Mouse (Mus musculus) MEL (cell line): ENCODE results near the gene Rin2. TPM values are rescaled to one million over a fixed set of nuclear protein-coding genes. Genes with fewer than 3 reads are reported as not detected.

Source experiments
- DNase-seq: peaks from one replicate; pipeline ENCODE4 v3.0.0; 2011; ENCODE audit warnings: low read depth, low spot score
- H3K27ac ChIP-seq: 2 replicates; pipeline ENCODE4 v1.5.1; 2012; ENCODE audit warnings: low read depth, mild to moderate bottlenecking, control low read depth, low read length, moderate library complexity; ENCODE audit not compliant: control insufficient read depth
- H3K27me3 ChIP-seq, 2 experiments: fragments of 150-350 bp in 1 of 2; sonication (generic) in 1 of 2; 2 replicates each; pipeline ENCODE4 v1.6.1; 2012; ENCODE audit warnings: low read length in 2 of 2, mild to moderate bottlenecking in 2 of 2, improper control_type of control experiment in 1 of 2, moderate library complexity in 1 of 2; ENCODE audit not compliant: insufficient read depth in 2 of 2, control insufficient read depth in 1 of 2
- H3K36me3 ChIP-seq, 2 experiments: 2 replicates each; pipeline ENCODE4 v1.6.1; 2012 to 2014; ENCODE audit warnings: low read length in 2 of 2, improper control_type of control experiment in 1 of 2, inconsistent platforms in 1 of 2, mild to moderate bottlenecking in 1 of 2; ENCODE audit not compliant: insufficient read depth in 2 of 2, control insufficient read depth in 1 of 2
- H3K4me1 ChIP-seq, 2 experiments: fragments of 150-350 bp in 1 of 2; sonication (generic) in 1 of 2; 2 replicates each; pipeline ENCODE4 v1.6.1; 2012; ENCODE audit warnings: low read length in 2 of 2, improper control_type of control experiment in 1 of 2, mild to moderate bottlenecking in 1 of 2; ENCODE audit not compliant: insufficient read depth in 2 of 2, control insufficient read depth in 1 of 2
- H3K4me3 ChIP-seq, 2 experiments: fragments of 150-350 bp in 1 of 2; sonication (generic) in 1 of 2; 2 replicates each; pipeline ENCODE4 v1.5.1; 2012; ENCODE audit warnings: low read depth in 2 of 2, low read length in 2 of 2, mild to moderate bottlenecking in 2 of 2, moderate library complexity in 2 of 2, control low read depth in 1 of 2, improper control_type of control experiment in 1 of 2; ENCODE audit not compliant: control insufficient read depth in 1 of 2, insufficient read depth in 1 of 2
- H3K79me2 ChIP-seq: 2 replicates; pipeline ENCODE4 v1.6.1; 2012; ENCODE audit warnings: mild to moderate bottlenecking, low read length, moderate library complexity; ENCODE audit not compliant: control insufficient read depth, poor library complexity, insufficient read depth
- H3K9ac ChIP-seq: 2 replicates; pipeline ENCODE4 v1.6.1; 2012; ENCODE audit warnings: low read depth, mild to moderate bottlenecking, control low read depth, low read length, moderate library complexity; ENCODE audit not compliant: control insufficient read depth, poor library complexity, severe bottlenecking
- H3K9me3 ChIP-seq: fragments of 150-350 bp; sonication (generic); replicated peaks from 2 replicates; pipeline ENCODE4 v1.6.1; 2012; ENCODE audit warnings: mild to moderate bottlenecking, low read length, improper control_type of control experiment, moderate library complexity; ENCODE audit not compliant: insufficient read depth
- E2F4 ChIP-seq: IDR thresholded peaks from 2 replicates; pipeline ENCODE4 v1.6.1; 2011; ENCODE audit warnings: low read depth, low read length, improper control_type of control experiment, borderline replicate concordance
- ETS1 ChIP-seq: IDR thresholded peaks from 2 replicates; pipeline ENCODE4 v1.6.1; 2012; ENCODE audit warnings: low read depth, mild to moderate bottlenecking, inconsistent platforms, low read length, improper control_type of control experiment, moderate library complexity
- GABPA ChIP-seq: IDR thresholded peaks from 2 replicates; pipeline ENCODE4 v1.6.1; 2012; ENCODE audit warnings: low read depth, mild to moderate bottlenecking, inconsistent platforms, low read length, improper control_type of control experiment, moderate library complexity
- GATA1 ChIP-seq: IDR thresholded peaks from 2 replicates; pipeline ENCODE4 v1.6.1; 2011; ENCODE audit warnings: low read depth, low read length, improper control_type of control experiment
- MAFK ChIP-seq: IDR thresholded peaks from 2 replicates; pipeline ENCODE4 v1.6.1; 2011; ENCODE audit warnings: low read depth, mild to moderate bottlenecking, low read length, improper control_type of control experiment, borderline replicate concordance
- MXI1 ChIP-seq: IDR thresholded peaks from 2 replicates; pipeline ENCODE4 v1.6.1; 2011; ENCODE audit warnings: mild to moderate bottlenecking, low read depth, low read length, improper control_type of control experiment
- MYB ChIP-seq: IDR thresholded peaks from 2 replicates; pipeline ENCODE4 v1.6.1; 2011; ENCODE audit warnings: mild to moderate bottlenecking, low read depth, low read length, improper control_type of control experiment
- MYC ChIP-seq: IDR thresholded peaks from 2 replicates; pipeline ENCODE4 v1.6.1; 2011; ENCODE audit warnings: low read depth, mild to moderate bottlenecking, low read length, improper control_type of control experiment, moderate library complexity
- NELFE ChIP-seq: IDR thresholded peaks from 2 replicates; pipeline ENCODE4 v1.6.1; 2011; ENCODE audit warnings: low read depth, low read length, improper control_type of control experiment
- NRF1 ChIP-seq: IDR thresholded peaks from 2 replicates; pipeline ENCODE4 v1.6.1; 2014; ENCODE audit warnings: low read depth, mild to moderate bottlenecking, inconsistent platforms, low read length, improper control_type of control experiment, moderate library complexity; ENCODE audit not compliant: poor library complexity, insufficient read depth, severe bottlenecking
- POLR2AphosphoS2 ChIP-seq: IDR thresholded peaks from 2 replicates; pipeline ENCODE4 v1.6.1; 2011; ENCODE audit warnings: low read length, improper control_type of control experiment
- RAD21 ChIP-seq: IDR thresholded peaks from 2 replicates; pipeline ENCODE4 v1.6.1; 2011; ENCODE audit warnings: mild to moderate bottlenecking, low read depth, low read length, improper control_type of control experiment
- SMC3 ChIP-seq: IDR thresholded peaks from 2 replicates; pipeline ENCODE4 v1.6.1; 2011; ENCODE audit warnings: low read depth, low read length, improper control_type of control experiment
- TAL1 ChIP-seq: IDR thresholded peaks from 2 replicates; pipeline ENCODE4 v1.6.1; 2012; ENCODE audit warnings: mild to moderate bottlenecking, inconsistent platforms, low read length, moderate library complexity, mixed read lengths
- TBP ChIP-seq: IDR thresholded peaks from 2 replicates; pipeline ENCODE4 v1.8.0; 2011; ENCODE audit warnings: low read depth, low read length, improper control_type of control experiment
- TCF12 ChIP-seq: IDR thresholded peaks from 2 replicates; pipeline ENCODE4 v1.6.1; 2014; ENCODE audit warnings: low read depth, mild to moderate bottlenecking, inconsistent platforms, low read length, improper control_type of control experiment, moderate library complexity
- USF2 ChIP-seq, 2 experiments: IDR thresholded peaks; 2 replicates each; pipeline ENCODE4 v1.6.1; 2011 to 2012; ENCODE audit warnings: improper control_type of control experiment in 2 of 2, low read length in 2 of 2, borderline replicate concordance in 1 of 2, inconsistent platforms in 1 of 2, low read depth in 1 of 2, mild to moderate bottlenecking in 1 of 2; ENCODE audit not compliant: insufficient read depth in 1 of 2
- ZC3H11A ChIP-seq: IDR thresholded peaks from 2 replicates; pipeline ENCODE4 v1.6.1; 2012; ENCODE audit warnings: low read depth, mild to moderate bottlenecking, inconsistent platforms, low read length, improper control_type of control experiment
- ZMIZ1 ChIP-seq: IDR thresholded peaks from 2 replicates; pipeline ENCODE4 v1.6.1; 2012; ENCODE audit warnings: low read depth, mild to moderate bottlenecking, inconsistent platforms, low read length, improper control_type of control experiment, moderate library complexity
- ZNF384 ChIP-seq: IDR thresholded peaks from 2 replicates; pipeline ENCODE4 v1.6.1; 2012; ENCODE audit warnings: low read depth, mild to moderate bottlenecking, inconsistent platforms, low read length, improper control_type of control experiment
- polyA plus RNA-seq, 2 experiments: library from polyadenylated mRNA; stranded (reverse) in 1 of 2; unstranded in 1 of 2; fragments of >175 nt in 1 of 2; fragments of >200 nt in 1 of 2; gene quantifications; 2 replicates each; pipeline versions ENCODE4 v1.2.1 to v1.2.4; 2012; ENCODE audit warnings: low replicate concordance in 2 of 2, low read depth in 1 of 2; ENCODE audit not compliant: insufficient read length in 2 of 2, insufficient read depth in 1 of 2, missing spikeins in 1 of 2
- total RNA-seq: library from RNA; depleted of rRNA; stranded (reverse); fragments of 300-350 nt; gene quantifications from 2 replicates; pipeline ENCODE4 v1.2.3, GENCODE M21; 2012

Gene Rin2
- total and polyA plus RNA-seq, 3 experiments: 0.01 TPM; not detected in 2

DNA sequence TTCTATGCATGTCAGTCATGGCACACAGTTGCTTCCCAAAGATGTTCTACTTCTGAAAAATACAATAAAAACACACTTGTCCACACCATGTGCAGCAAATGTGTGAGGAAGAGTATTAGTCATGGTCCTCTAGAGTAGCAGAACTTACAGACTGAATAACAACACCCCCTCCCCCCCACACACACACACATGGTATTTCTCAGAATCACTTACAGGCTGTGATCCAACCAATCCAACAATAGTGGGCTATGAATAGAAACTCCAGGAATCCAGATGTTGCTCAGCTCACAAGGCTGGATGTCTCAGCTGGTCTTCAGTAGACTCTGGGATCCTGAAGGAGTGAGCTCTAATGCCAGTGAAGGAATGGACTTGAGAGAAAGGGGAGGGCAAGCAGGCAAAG, 86.4 kb downstream of the Rin2 start:
- H3K9me3 ChIP-seq: no peaks in the 10 kb centered on the region
- H3K79me2 ChIP-seq: no peaks in the 10 kb centered on the region
- no peaks in the 10 kb centered on the region for H3K36me3 ChIP-seq
- no peak overlapping the region for H3K27ac ChIP-seq
- no peak for DNase-seq
- no peak overlapping the region for H3K9ac ChIP-seq
- no peaks in the 10 kb centered on the region for H3K27me3 ChIP-seq
- H3K4me3 ChIP-seq: no peak overlapping the region
- no peak for TF ChIP-seq ZNF384
- no peak for TF ChIP-seq GABPA
- TF ChIP-seq TBP: no peak
- no peak for TF ChIP-seq E2F4
- TF ChIP-seq TAL1: no peak
- no peak for TF ChIP-seq ZMIZ1
- no peak for TF ChIP-seq NRF1
- TF ChIP-seq ETS1: no peak
- H3K4me1 ChIP-seq: no peaks in the 10 kb centered on the region

GRCm38 (mm10) chr2:145769964-145770363, 94.9 kb downstream of the Rin2 start:
- no peak for TF ChIP-seq MYB
- no peak for TF ChIP-seq USF2 (IDR thresholded peaks at IDR 0.05; ENCODE audit: borderline replicate concordance in 1 of 2, insufficient read depth in 1 of 2, low read depth in 1 of 2, low read length in 2 of 2)
- no peak for TF ChIP-seq RAD21
- H3K79me2 ChIP-seq: no peaks in the 10 kb centered on the region
- H3K9me3 ChIP-seq: no peaks in the 10 kb centered on the region
- H3K4me1 ChIP-seq: no peaks in the 10 kb centered on the region
- no peak overlapping the region for H3K27ac ChIP-seq
- no peak overlapping the region for H3K4me3 ChIP-seq
- H3K9ac ChIP-seq: no peak overlapping the region
- H3K27me3 ChIP-seq: no peaks in the 10 kb centered on the region
- no peak for DNase-seq
- H3K36me3 ChIP-seq: no peaks in the 10 kb centered on the region

GRCm38 (mm10) chr2:145770730-145771536, 95.9 kb downstream of the Rin2 start:
- H3K36me3 ChIP-seq: no peaks in the 10 kb centered on the region
- no peak overlapping the region for H3K9ac ChIP-seq
- TF ChIP-seq SMC3: no peak
- TF ChIP-seq MYC: no peak
- no peak for TF ChIP-seq USF2 (IDR thresholded peaks at IDR 0.05; ENCODE audit: borderline replicate concordance in 1 of 2, insufficient read depth in 1 of 2, low read depth in 1 of 2, low read length in 2 of 2)
- no peak for TF ChIP-seq ZNF384
- no peak for TF ChIP-seq TBP
- TF ChIP-seq MXI1: no peak
- TF ChIP-seq NELFE: no peak
- TF ChIP-seq POLR2AphosphoS2: no peak
- TF ChIP-seq ZC3H11A: no peak
- no peak for TF ChIP-seq TCF12
- TF ChIP-seq GATA1: no peak
- no peak for TF ChIP-seq MYB
- no peak for TF ChIP-seq ZMIZ1
- TF ChIP-seq MAFK: no peak
- no peaks in the 10 kb centered on the region for H3K79me2 ChIP-seq
- no peak overlapping the region for H3K27ac ChIP-seq
- DNase-seq: no peak
- H3K4me1 ChIP-seq: no peaks in the 10 kb centered on the region
- H3K4me3 ChIP-seq: no peak overlapping the region
- H3K9me3 ChIP-seq: no peaks in the 10 kb centered on the region
- H3K27me3 ChIP-seq: no peaks in the 10 kb centered on the region
